Mouse (Mus musculus): ENCODE results near the gene Gclc. TPM values are rescaled to one million over a fixed set of nuclear protein-coding genes. Genes with fewer than 3 reads are reported as not detected.

Gclc gene
- polyA plus RNA-seq, 1 experiment from 2014 or later = 11.3 TPM

DNA sequence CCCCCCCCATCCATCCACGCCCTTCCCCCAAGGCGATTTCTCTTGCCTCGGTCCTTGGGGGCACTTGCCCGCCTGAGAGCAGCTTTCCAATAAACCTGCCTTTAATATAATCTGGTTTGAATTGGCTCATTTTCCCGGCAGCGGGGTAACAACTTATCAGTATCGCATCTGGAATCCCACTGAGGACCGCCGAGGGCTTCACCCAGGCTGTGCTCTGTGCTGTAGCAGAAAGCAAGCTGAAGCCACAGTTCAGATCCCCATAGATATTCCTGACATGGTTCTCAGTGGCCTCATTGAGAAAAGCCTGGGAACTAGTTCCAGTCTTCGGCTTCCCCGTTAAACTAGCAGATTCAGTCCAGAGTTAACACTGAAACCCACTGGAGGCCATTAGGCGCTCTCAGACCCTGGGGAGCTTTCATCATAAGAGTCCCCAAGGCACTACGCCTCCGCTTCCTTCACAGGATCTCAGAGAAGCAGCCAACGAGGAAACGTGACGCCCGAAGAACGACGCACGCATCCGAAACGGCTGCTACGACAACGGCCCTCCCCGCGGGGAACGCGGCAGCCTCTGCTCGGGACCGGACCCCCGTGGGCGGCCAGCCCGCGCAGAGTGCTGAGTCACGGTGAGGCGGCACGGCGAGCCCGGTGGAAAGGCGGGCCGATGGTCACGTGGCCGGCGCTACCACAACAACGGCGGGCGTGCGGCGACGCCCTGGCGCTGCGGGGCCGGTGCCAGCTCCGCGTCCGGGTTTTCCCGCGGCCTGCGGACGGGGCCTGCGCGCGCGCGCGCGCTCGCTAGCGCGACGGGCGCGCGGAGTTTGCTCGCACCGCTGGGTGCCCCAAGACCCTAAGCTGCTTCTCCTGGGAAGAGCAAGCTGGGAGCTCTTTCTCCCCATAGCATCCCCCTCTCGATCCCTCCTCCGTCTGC is 3.9 kb upstream of the Gclc start:
- Histone ChIP-seq H3K27me3 (no peaks in the 10 kb centered on the region), H3K4me1 (peaks cover 15% of the 10 kb centered on the region), H3K9me3 (no peaks in the 10 kb centered on the region), H3K4me2 (peak overlapping the region; percentile 61), H3K4me3 (peak overlapping the region; percentile 55), H3K36me3 (no peaks in the 10 kb centered on the region), H3K9ac (peak overlapping the region; percentile 35), H3K27ac (peak overlapping the region; percentile 84)
- WGBS = under 1% methylated on average over 76 of the region's 79 CpGs
- ATAC-seq (ENCODE audit: insufficient number of reproducible peaks, low FRiP score, low TSS enrichment, low read depth) = peak; percentile 81

- under 1% methylated on average over 12 of the region's 12 CpGs for WGBS
- peak overlapping the region; percentile 55 for H3K4me3 ChIP-seq
- peak overlapping the region; percentile 35 for H3K9ac ChIP-seq
- no peaks in the 10 kb centered on the region for H3K9me3 ChIP-seq
- no peaks in the 10 kb centered on the region for H3K36me3 ChIP-seq
- ATAC-seq (ENCODE audit: insufficient number of reproducible peaks, low FRiP score, low TSS enrichment, low read depth) = no peak
- H3K27me3 ChIP-seq = no peaks in the 10 kb centered on the region
- peaks cover 16% of the 10 kb centered on the region for H3K4me1 ChIP-seq
- H3K4me2 ChIP-seq = peak overlapping the region; percentile 61
- peak overlapping the region; percentile 84 for H3K27ac ChIP-seq
Observed at GRCm38 (mm10) chr9:77751091-77751521, 3.2 kb upstream of the Gclc start.

DNA sequence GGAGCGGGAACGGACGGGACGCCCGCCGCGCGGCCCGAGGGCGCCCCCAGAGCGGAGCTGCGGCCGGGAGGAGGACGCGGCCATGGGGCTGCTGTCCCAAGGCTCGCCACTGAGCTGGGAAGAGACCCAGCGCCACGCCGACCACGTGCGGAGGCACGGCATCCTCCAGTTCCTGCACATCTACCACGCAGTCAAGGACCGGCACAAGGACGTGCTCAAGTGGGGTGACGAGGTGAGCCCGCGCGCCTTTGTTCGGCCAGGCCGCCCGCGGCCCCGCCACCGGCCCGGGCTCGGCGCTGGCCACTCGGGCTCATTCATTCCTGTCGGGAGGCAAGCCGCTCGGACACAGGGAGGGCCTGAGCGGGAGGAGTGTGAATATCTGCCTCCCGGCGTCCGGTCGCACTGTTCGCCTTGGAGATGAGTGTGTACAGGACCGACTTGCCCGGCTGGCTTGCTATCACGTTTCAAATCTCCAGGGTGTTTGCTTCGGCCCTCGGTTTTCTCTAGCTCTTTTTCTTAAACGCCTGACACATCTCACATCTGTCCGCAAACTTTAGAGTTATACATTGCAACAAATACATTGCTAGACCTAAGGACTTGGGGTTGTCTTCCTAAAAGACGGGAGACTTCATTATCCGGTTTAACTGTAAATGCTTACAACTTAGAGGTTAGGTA is 530 bp downstream of the Gclc start:
- no peaks in the 10 kb centered on the region for H3K36me3 ChIP-seq
- peaks cover 20% of the 10 kb centered on the region for H3K4me1 ChIP-seq
- peak overlapping the region; percentile 83 for H3K4me3 ChIP-seq
- peak overlapping the region; percentile 60 for H3K9ac ChIP-seq
- H3K27ac ChIP-seq = peak overlapping the region; percentile 82
- ATAC-seq (ENCODE audit: insufficient number of reproducible peaks, low FRiP score, low TSS enrichment, low read depth) = peak; percentile 86
- no peaks in the 10 kb centered on the region for H3K27me3 ChIP-seq
- no peaks in the 10 kb centered on the region for H3K9me3 ChIP-seq
- WGBS = under 1% methylated on average over 56 of the region's 57 CpGs
- H3K4me2 ChIP-seq = peak overlapping the region; percentile 92

GRCm38 (mm10) chr9:77755403-77755784 is 1.1 kb downstream of the Gclc start:
- Histone ChIP-seq H3K4me2 (peak overlapping the region; percentile 92), H3K9me3 (no peaks in the 10 kb centered on the region), H3K4me1 (peaks cover 15% of the 10 kb centered on the region; the same call in 1 of the 2 replicates), H3K9ac (peak overlapping the region; percentile 60; the same call in 1 of the 2 replicates), H3K27me3 (no peaks in the 10 kb centered on the region), H3K36me3 (no peaks in the 10 kb centered on the region), H3K27ac (no peak overlapping the region), H3K4me3 (peak overlapping the region; percentile 83)
- WGBS = 16% methylated on average over 9 of the region's 9 CpGs
- no peak for ATAC-seq (ENCODE audit: insufficient number of reproducible peaks, low FRiP score, low TSS enrichment, low read depth)

DNA sequence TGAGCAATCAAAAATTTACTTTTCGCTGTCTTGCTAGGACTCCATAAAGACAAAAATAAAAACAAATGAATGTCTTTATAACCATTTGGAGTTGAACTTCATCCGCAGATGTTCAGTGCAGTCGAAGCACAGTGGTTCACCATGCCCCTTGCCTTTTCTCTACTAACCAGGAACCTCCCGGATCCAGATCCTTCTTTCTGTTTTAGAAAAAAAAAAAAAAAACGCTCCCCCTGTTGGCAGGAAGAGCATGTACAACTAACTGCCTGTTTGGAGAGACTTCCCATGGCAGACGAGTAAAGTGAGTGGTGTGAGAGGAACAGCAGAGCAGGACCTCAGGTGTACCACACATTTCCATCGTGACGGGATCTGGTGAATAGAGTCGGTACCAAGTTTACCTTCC is 1.7 kb downstream of the Gclc start:
- Histone ChIP-seq H3K27me3 (no peaks in the 10 kb centered on the region), H3K36me3 (no peaks in the 10 kb centered on the region), H3K4me1 (peaks cover 15% of the 10 kb centered on the region; the same call in 1 of the 2 replicates), H3K9ac (no peak overlapping the region), H3K4me2 (peak overlapping the region; percentile 92; the same call in 1 of the 2 replicates), H3K27ac (no peak overlapping the region), H3K4me3 (peak overlapping the region; percentile 83), H3K9me3 (no peaks in the 10 kb centered on the region)
- WGBS = 33% methylated on average over 9 of the region's 9 CpGs
- ATAC-seq (ENCODE audit: insufficient number of reproducible peaks, low FRiP score, low TSS enrichment, low read depth) = no peak

GRCm38 (mm10) chr9:77757331-77757730 is 3.0 kb downstream of the Gclc start:
- H3K27me3 ChIP-seq = no peaks in the 10 kb centered on the region
- no peak for ATAC-seq (ENCODE audit: insufficient number of reproducible peaks, low FRiP score, low TSS enrichment, low read depth)
- no peaks in the 10 kb centered on the region for H3K36me3 ChIP-seq
- H3K4me3 ChIP-seq = no peak overlapping the region
- H3K4me2 ChIP-seq = no peak overlapping the region
- 88% methylated on average over 1 of the region's 1 CpGs for WGBS
- peaks cover 12% of the 10 kb centered on the region; the same call in 1 of the 2 replicates for H3K4me1 ChIP-seq
- H3K27ac ChIP-seq = no peak overlapping the region
- H3K9me3 ChIP-seq = no peaks in the 10 kb centered on the region
- H3K9ac ChIP-seq = no peak overlapping the region

- WGBS = 21% methylated on average over 8 of the region's 8 CpGs
- Histone ChIP-seq H3K9me3 (no peaks in the 10 kb centered on the region), H3K4me2 (no peak overlapping the region), H3K4me3 (no peak overlapping the region), H3K9ac (no peak overlapping the region), H3K36me3 (no peaks in the 10 kb centered on the region), H3K4me1 (peaks cover 12% of the 10 kb centered on the region; the same call in 1 of the 2 replicates), H3K27me3 (no peaks in the 10 kb centered on the region), H3K27ac (no peak overlapping the region)
- no peak for ATAC-seq (ENCODE audit: insufficient number of reproducible peaks, low FRiP score, low TSS enrichment, low read depth)
Observed at GRCm38 (mm10) chr9:77758481-77758880, 4.1 kb downstream of the Gclc start.

DNA sequence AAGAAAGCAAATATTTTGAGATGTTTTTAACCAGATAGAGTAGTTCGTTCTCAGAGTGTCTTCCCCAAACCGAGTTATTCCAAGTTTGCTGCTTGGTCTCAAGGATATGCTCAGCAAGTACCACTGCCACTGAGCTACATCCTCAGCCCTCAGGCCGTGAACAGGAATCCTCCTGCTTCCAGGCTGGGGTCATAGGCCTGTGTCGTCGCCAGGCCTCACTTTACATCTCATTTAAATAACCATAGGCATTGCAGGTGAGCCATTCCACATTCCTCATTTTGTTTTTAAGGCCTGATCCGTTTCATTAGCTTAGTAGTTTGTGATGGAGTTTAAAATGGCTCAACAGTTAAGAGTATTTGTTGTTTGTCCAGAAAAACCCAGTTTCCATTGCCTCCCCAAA is 4.8 kb downstream of the Gclc start:
- Histone ChIP-seq H3K4me3 (no peak overlapping the region), H3K36me3 (no peaks in the 10 kb centered on the region), H3K9me3 (no peaks in the 10 kb centered on the region), H3K4me2 (no peak overlapping the region), H3K4me1 (peaks cover 12% of the 10 kb centered on the region; the same call in 1 of the 2 replicates), H3K9ac (no peak overlapping the region), H3K27me3 (no peaks in the 10 kb centered on the region), H3K27ac (no peak overlapping the region)
- 73% methylated on average over 6 of the region's 6 CpGs for WGBS
- ATAC-seq (ENCODE audit: insufficient number of reproducible peaks, low FRiP score, low TSS enrichment, low read depth) = no peak

DNA sequence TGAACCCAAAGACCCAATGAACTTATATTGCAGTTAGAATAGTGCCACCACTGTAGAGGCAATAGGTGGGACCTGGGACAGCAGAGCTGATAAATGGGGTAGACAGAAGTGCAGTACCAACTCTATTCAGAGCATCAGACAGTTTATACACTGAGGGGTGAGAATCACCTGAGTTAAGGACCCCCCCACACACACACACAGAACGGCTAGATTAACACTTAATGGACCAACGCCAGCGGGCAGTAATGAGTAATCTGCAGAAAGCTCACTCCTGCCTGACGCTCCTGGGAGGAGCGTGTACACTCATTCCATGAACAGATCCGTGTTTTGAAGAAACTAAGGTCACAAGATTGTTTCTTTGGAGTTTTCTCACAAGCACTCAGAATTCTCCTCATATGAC is 5.4 kb downstream of the Gclc start:
- H3K27ac ChIP-seq = no peak overlapping the region
- H3K4me1 ChIP-seq = peaks cover 12% of the 10 kb centered on the region; the same call in 1 of the 2 replicates
- H3K4me2 ChIP-seq = no peak overlapping the region
- no peak overlapping the region for H3K9ac ChIP-seq
- H3K4me3 ChIP-seq = no peak overlapping the region
- no peaks in the 10 kb centered on the region for H3K9me3 ChIP-seq
- WGBS = 83% methylated on average over 6 of the region's 6 CpGs
- no peak for ATAC-seq (ENCODE audit: insufficient number of reproducible peaks, low FRiP score, low TSS enrichment, low read depth)
- no peaks in the 10 kb centered on the region for H3K36me3 ChIP-seq
- H3K27me3 ChIP-seq = no peaks in the 10 kb centered on the region

DNA sequence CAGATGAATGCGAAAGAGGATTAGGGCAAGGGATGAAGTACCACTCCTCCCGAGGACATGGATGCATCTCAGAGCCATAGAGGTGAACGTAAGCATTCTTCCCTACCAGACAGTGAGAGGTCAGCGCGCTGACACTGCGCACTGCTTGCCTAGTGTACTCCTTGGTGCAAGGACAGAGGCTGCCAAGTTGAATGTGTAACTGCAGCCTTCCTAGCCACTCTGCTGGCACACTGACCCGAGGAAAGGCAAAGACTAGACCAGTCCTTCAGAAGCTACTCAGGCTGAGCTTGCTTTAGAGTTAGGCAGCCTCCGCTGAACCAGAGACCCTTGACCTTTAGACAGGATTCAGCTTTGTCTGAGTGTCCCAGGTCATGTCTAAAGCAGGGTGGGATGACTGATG is 11.9 kb downstream of the Gclc start:
- Histone ChIP-seq H3K27ac (no peak overlapping the region), H3K27me3 (no peaks in the 10 kb centered on the region), H3K4me1 (no peaks in the 10 kb centered on the region), H3K4me2 (no peak overlapping the region), H3K9ac (no peak overlapping the region), H3K4me3 (no peak overlapping the region), H3K36me3 (no peaks in the 10 kb centered on the region; the same call in 1 of the 2 replicates), H3K9me3 (no peaks in the 10 kb centered on the region)
- WGBS = 88% methylated on average over 8 of the region's 8 CpGs
- no peak for ATAC-seq (ENCODE audit: insufficient number of reproducible peaks, low FRiP score, low TSS enrichment, low read depth)

- Histone ChIP-seq H3K4me2 (no peak overlapping the region), H3K9me3 (no peaks in the 10 kb centered on the region), H3K27ac (no peak overlapping the region), H3K4me3 (no peak overlapping the region), H3K36me3 (no peaks in the 10 kb centered on the region; the same call in 1 of the 2 replicates), H3K4me1 (no peaks in the 10 kb centered on the region), H3K27me3 (no peaks in the 10 kb centered on the region), H3K9ac (no peak overlapping the region)
- whole genome bisulfite sequencing = 76% methylated on average over 3 of the region's 3 CpGs
- no peak for ATAC-seq (ENCODE audit: insufficient number of reproducible peaks, low FRiP score, low TSS enrichment, low read depth)
Observed at GRCm38 (mm10) chr9:77766767-77767166, 12.4 kb downstream of the Gclc start.

DNA sequence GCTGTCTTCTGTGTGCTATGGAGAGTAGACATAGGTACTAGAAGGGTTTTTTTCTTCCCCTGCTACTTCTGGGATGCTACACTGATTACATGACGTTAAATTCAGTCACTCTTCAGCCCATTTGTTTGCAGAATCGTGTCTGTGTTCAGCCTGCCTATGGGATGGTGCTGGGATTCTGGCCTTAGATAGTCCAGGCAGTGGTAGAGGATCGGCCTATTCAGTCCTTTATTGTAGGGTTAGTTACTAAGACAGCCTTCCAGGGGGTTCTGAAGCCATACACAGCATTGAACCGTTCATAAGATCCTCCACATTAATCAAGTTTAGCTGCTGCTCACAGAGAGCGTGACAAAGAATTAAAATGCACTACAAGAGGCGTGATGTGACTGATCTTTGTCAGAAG is 16.6 kb downstream of the Gclc start:
- Histone ChIP-seq H3K27ac (no peak overlapping the region), H3K27me3 (no peaks in the 10 kb centered on the region), H3K9me3 (no peaks in the 10 kb centered on the region), H3K4me2 (no peak overlapping the region), H3K36me3 (no peaks in the 10 kb centered on the region; the same call in 1 of the 2 replicates), H3K4me3 (no peak overlapping the region), H3K4me1 (no peaks in the 10 kb centered on the region), H3K9ac (no peak overlapping the region)
- ATAC-seq (ENCODE audit: insufficient number of reproducible peaks, low FRiP score, low TSS enrichment, low read depth) = no peak
- WGBS = 79% methylated on average over 6 of the region's 6 CpGs
